Mouse (Mus musculus) embryonic fibroblast, embryonic 13.5 days (primary cell): ENCODE data around the gene Gm10842.

ENCODE experiments used
- CTCF ChIP-seq: IDR thresholded peaks from 2 replicates; pipeline ENCODE4 v1.5.1; 2011; ENCODE audit warnings: mild to moderate bottlenecking, control low read depth, low read length, moderate library complexity, borderline replicate concordance; ENCODE audit not compliant: insufficient read depth
- POLR2A ChIP-seq: IDR thresholded peaks from 2 replicates; pipeline ENCODE4 v1.6.1; 2011; ENCODE audit warnings: low read depth, mild to moderate bottlenecking, control low read depth, low read length, moderate library complexity

- no peak for TF ChIP-seq POLR2A
- no peak for TF ChIP-seq CTCF
Measured at GRCm38 (mm10) chr11:105151226-105152016, 4.7 kb downstream of the Gm10842 start.
